15 mouse cellular contexts compared by ENCODE assay signal in genomic region chr2:73012636-73013035, GRCm38 (mm10). TPM values are rescaled to one million over a fixed set of nuclear protein-coding genes. Genes with fewer than 3 reads are reported as not detected.
DNase-seq lines count a peak whose midpoint lies in the region; ATAC-seq and TF ChIP-seq lines count a peak whose summit lies in the region.
"Had no signal": no experiment of that assay in that cellular context is flagged by ENCODE, and none has a peak within 500 bp of the region (broad histone marks: within the 10 kb centered on the region; RNA-seq: fewer than 3 reads in every experiment).

No protein-coding gene starts in this region.

- H3K9me3 ChIP-seq in hindbrain, postnatal 0 days (ENCODE audit: low read length), result no peaks in the 10 kb centered on the region
- peaks cover 18% of the 10 kb centered on the region for H3K9me3 ChIP-seq in hindbrain, embryonic 10.5 days
- H3K9me3 ChIP-seq in limb, embryonic 14.5 days (ENCODE audit: control insufficient read depth, low read length), result peaks cover 9% of the 10 kb centered on the region; the same call in 1 of the 2 replicates

- 75% methylated on average over 20 of the region's 20 CpGs for WGBS in hindbrain, postnatal 0 days
- WGBS in hindbrain, embryonic 10.5 days, result 77% methylated on average over 20 of the region's 20 CpGs
- 71% methylated on average over 16 of the region's 20 CpGs for WGBS in limb, embryonic 14.5 days

- no peaks in the 10 kb centered on the region for H3K27me3 ChIP-seq in hindbrain, postnatal 0 days (ENCODE audit: insufficient read depth, low read length)
- H3K27me3 ChIP-seq in hindbrain, embryonic 10.5 days (ENCODE audit: insufficient read depth, poor library complexity, severe bottlenecking), result no peaks in the 10 kb centered on the region
- H3K27me3 ChIP-seq in limb, embryonic 14.5 days (ENCODE audit: control insufficient read depth, insufficient read depth, low read length), result no peaks in the 10 kb centered on the region
- H3K27me3 ChIP-seq: kidney, embryonic 15.5 days; Patski had no signal

- no peak overlapping the region for H3K4me2 ChIP-seq in hindbrain, postnatal 0 days (ENCODE audit: low read depth, low read length)
- H3K4me2 ChIP-seq in limb, embryonic 14.5 days (replicated peaks; ENCODE audit: low read depth, low read length, severe bottlenecking), result no peak overlapping the region
- H3K4me2 ChIP-seq: kidney, embryonic 15.5 days had no signal

- H3K36me3 ChIP-seq in hindbrain, postnatal 0 days (ENCODE audit: insufficient read depth, low read length), result no peaks in the 10 kb centered on the region
- peaks cover 5% of the 10 kb centered on the region; the same call in 1 of the 2 replicates for H3K36me3 ChIP-seq in hindbrain, embryonic 10.5 days
- no peaks in the 10 kb centered on the region for H3K36me3 ChIP-seq in limb, embryonic 14.5 days (ENCODE audit: control insufficient read depth, insufficient read depth, low read length)
- H3K36me3 ChIP-seq: kidney, embryonic 15.5 days had no signal

- peak; percentile 20 for DNase-seq in adrenal gland, adult 2 months
- DNase-seq in adrenal gland, adult (ENCODE audit: inconsistent age in 2 of 2, low spot score in 1 of 2), result no peak
- DNase-seq in hindbrain, postnatal 0 days (ENCODE audit: low spot score), result peak; percentile 59
- DNase-seq in hindbrain, embryonic 10.5 days (ENCODE audit: low spot score), result no peak
- DNase-seq in right cerebral cortex, adult 18-20 months, result peak; percentile 2
- no peak for DNase-seq in right cerebral cortex, postnatal 25 days
- DNase-seq in limb, embryonic 14.5 days (ENCODE audit: low spot score), result peak; percentile 60
- DNase-seq in heart, adult 8-10 months (ENCODE audit: low spot score), result no peak
- DNase-seq: lung, postnatal 36 days had no signal

- no peak overlapping the region for H3K9ac ChIP-seq in hindbrain, postnatal 0 days (replicated peaks; ENCODE audit: low read length)
- no peak overlapping the region for H3K9ac ChIP-seq in limb, embryonic 14.5 days (ENCODE audit: low read depth, low read length, severe bottlenecking)
- H3K9ac ChIP-seq: kidney, embryonic 15.5 days had no signal

- no peaks in the 10 kb centered on the region for H3K4me1 ChIP-seq in hindbrain, postnatal 0 days (ENCODE audit: insufficient read depth, low read length)
- H3K4me1 ChIP-seq in hindbrain, embryonic 10.5 days (replicated peaks), result no peaks in the 10 kb centered on the region
- no peaks in the 10 kb centered on the region for H3K4me1 ChIP-seq in limb, embryonic 14.5 days (ENCODE audit: control insufficient read depth, insufficient read depth, low read length)
- H3K4me1 ChIP-seq: kidney, embryonic 15.5 days had no signal

- TF ChIP-seq CTCF in hindbrain, postnatal 0 days (IDR thresholded peaks at IDR 0.05; ENCODE audit: low read depth), result no peak

- H3K27ac ChIP-seq in hindbrain, postnatal 0 days, result no peak overlapping the region
- H3K27ac ChIP-seq in hindbrain, embryonic 10.5 days, result no peak overlapping the region
- no peak overlapping the region for H3K27ac ChIP-seq in limb, embryonic 14.5 days (replicated peaks; ENCODE audit: low read depth, low read length)
- H3K27ac ChIP-seq: kidney, embryonic 15.5 days had no signal

- H3K4me3 ChIP-seq in hindbrain, postnatal 0 days (ENCODE audit: low read length), result no peak overlapping the region
- no peak overlapping the region for H3K4me3 ChIP-seq in hindbrain, embryonic 10.5 days
- no peak overlapping the region for H3K4me3 ChIP-seq in limb, embryonic 14.5 days (replicated peaks; ENCODE audit: low read length)
- H3K4me3 ChIP-seq: kidney, embryonic 15.5 days had no signal

- no peak for ATAC-seq in hindbrain, postnatal 0 days
- ATAC-seq in limb, embryonic 14.5 days (ENCODE audit: low FRiP score, low read depth), result no peak
- ATAC-seq: Patski had no signal

- no peak for TF ChIP-seq POLR2A in limb, embryonic 14.5 days (IDR thresholded peaks at IDR 0.05; ENCODE audit: borderline replicate concordance, extremely low read depth, insufficient read depth, insufficient read length)

RNA-seq across cellular contexts. Expression of gene Gm11084, which starts 26.1 kb away (rescaled TPM):
- total RNA-seq in adrenal gland, adult 2 months (2021), result not detected
- not detected in 2 replicates for polyA plus RNA-seq in adrenal gland, adult 2 months (2012; rRNA removed)
- not detected in 2 replicates for total RNA-seq in hindbrain, postnatal 0 days (2014; rRNA removed)
- polyA plus RNA-seq in hindbrain, postnatal 0 days (2015; fragmentation: Nextera tagmentation; extraction: Ambion mirVana), result not detected in 2 replicates
- polyA plus RNA-seq in hindbrain, embryonic 10.5 days (2016; fragmentation: Nextera tagmentation; extraction: Ambion mirVana), result not detected in 2 replicates
- polyA plus RNA-seq in limb, embryonic 14.5 days (2012; rRNA removed), result not detected in 2 replicates
- polyA plus RNA-seq in limb, embryonic 14.5 days (2014; fragmentation: Nextera tagmentation; extraction: Ambion mirVana), result not detected in 2 replicates
- total RNA-seq in heart, adult 8-10 months (2022), result not detected
- total RNA-seq: gastrocnemius, adult 18-20 months; heart, postnatal 25 days; left cerebral cortex, postnatal 14 days; neutrophil, adult 5-6 weeks had no signal
- polyA plus RNA-seq: kidney, embryonic 15.5 days; Patski had no signal

RNA-seq across cellular contexts. Expression of gene Sp3, which starts 32.4 kb away (rescaled TPM):
- 10 to 100 TPM; 53.8 to 62.2 TPM for total RNA-seq in adrenal gland, adult 2 months (2021)
- 12.0 and 12.1 TPM in 2 replicates for polyA plus RNA-seq in adrenal gland, adult 2 months (2012; rRNA removed)
- 62.1 and 91.4 TPM in 2 replicates for total RNA-seq in hindbrain, postnatal 0 days (2014; rRNA removed)
- 24.6 and 25.5 TPM in 2 replicates for polyA plus RNA-seq in hindbrain, postnatal 0 days (2015; fragmentation: Nextera tagmentation; extraction: Ambion mirVana)
- 46.6 and 51.1 TPM in 2 replicates for polyA plus RNA-seq in hindbrain, embryonic 10.5 days (2016; fragmentation: Nextera tagmentation; extraction: Ambion mirVana)
- polyA plus RNA-seq in limb, embryonic 14.5 days (2012; rRNA removed), result 40.3 and 42.4 TPM in 2 replicates
- polyA plus RNA-seq in limb, embryonic 14.5 days (2014; fragmentation: Nextera tagmentation; extraction: Ambion mirVana), result 70.1 and 75.2 TPM in 2 replicates
- total RNA-seq in heart, adult 8-10 months (2022), result 10 to 100 TPM; 31.0 to 34.0 (median 32.0) TPM

Comparison
In these comparisons a context has a peak if more than half of its experiments do, and no peak if none do; other contexts are left out.
1. DNase-seq: peak in adrenal gland, adult 2 months (single experiment), hindbrain, postnatal 0 days (single experiment), right cerebral cortex, adult 18-20 months (single experiment) and limb, embryonic 14.5 days (single experiment); none in adrenal gland, adult (0 of 2), hindbrain, embryonic 10.5 days (single experiment), right cerebral cortex, postnatal 25 days (single experiment) and heart, adult 8-10 months (single experiment).